Mouse (Mus musculus) MEL (cell line): ENCODE data around the gene Erc1. TPM values are rescaled to one million over a fixed set of nuclear protein-coding genes. Genes with fewer than 3 reads are reported as not detected.
A peak's percentile ranks its signal among the peaks of the same experiment; 100 is the strongest.

Source experiments
- DNase-seq: peaks from one replicate; pipeline ENCODE4 v3.0.0; 2011; ENCODE audit warnings: low read depth, low spot score
- H3K27ac ChIP-seq: 2 replicates; pipeline ENCODE4 v1.5.1; 2012; ENCODE audit warnings: low read depth, mild to moderate bottlenecking, control low read depth, low read length, moderate library complexity; ENCODE audit not compliant: control insufficient read depth
- H3K27me3 ChIP-seq, 2 experiments: fragments of 150-350 bp in 1 of 2; sonication (generic) in 1 of 2; 2 replicates each; pipeline ENCODE4 v1.6.1; 2012; ENCODE audit warnings: low read length in 2 of 2, mild to moderate bottlenecking in 2 of 2, improper control_type of control experiment in 1 of 2, moderate library complexity in 1 of 2; ENCODE audit not compliant: insufficient read depth in 2 of 2, control insufficient read depth in 1 of 2
- H3K36me3 ChIP-seq, 2 experiments: 2 replicates each; pipeline ENCODE4 v1.6.1; 2012 to 2014; ENCODE audit warnings: low read length in 2 of 2, improper control_type of control experiment in 1 of 2, inconsistent platforms in 1 of 2, mild to moderate bottlenecking in 1 of 2; ENCODE audit not compliant: insufficient read depth in 2 of 2, control insufficient read depth in 1 of 2
- H3K4me1 ChIP-seq, 2 experiments: fragments of 150-350 bp in 1 of 2; sonication (generic) in 1 of 2; 2 replicates each; pipeline ENCODE4 v1.6.1; 2012; ENCODE audit warnings: low read length in 2 of 2, improper control_type of control experiment in 1 of 2, mild to moderate bottlenecking in 1 of 2; ENCODE audit not compliant: insufficient read depth in 2 of 2, control insufficient read depth in 1 of 2
- H3K4me3 ChIP-seq, 2 experiments: fragments of 150-350 bp in 1 of 2; sonication (generic) in 1 of 2; 2 replicates each; pipeline ENCODE4 v1.5.1; 2012; ENCODE audit warnings: low read depth in 2 of 2, low read length in 2 of 2, mild to moderate bottlenecking in 2 of 2, moderate library complexity in 2 of 2, control low read depth in 1 of 2, improper control_type of control experiment in 1 of 2; ENCODE audit not compliant: control insufficient read depth in 1 of 2, insufficient read depth in 1 of 2
- H3K79me2 ChIP-seq: 2 replicates; pipeline ENCODE4 v1.6.1; 2012; ENCODE audit warnings: mild to moderate bottlenecking, low read length, moderate library complexity; ENCODE audit not compliant: control insufficient read depth, poor library complexity, insufficient read depth
- H3K9ac ChIP-seq: 2 replicates; pipeline ENCODE4 v1.6.1; 2012; ENCODE audit warnings: low read depth, mild to moderate bottlenecking, control low read depth, low read length, moderate library complexity; ENCODE audit not compliant: control insufficient read depth, poor library complexity, severe bottlenecking
- H3K9me3 ChIP-seq: fragments of 150-350 bp; sonication (generic); replicated peaks from 2 replicates; pipeline ENCODE4 v1.6.1; 2012; ENCODE audit warnings: mild to moderate bottlenecking, low read length, improper control_type of control experiment, moderate library complexity; ENCODE audit not compliant: insufficient read depth
- CTCF ChIP-seq, 3 experiments: IDR thresholded peaks in 2 of 3; conservative IDR thresholded peaks in 1 of 3; 2 replicates each; pipeline ENCODE4 v1.5.1; 2011 to 2012; ENCODE audit warnings: low read length in 3 of 3, low read depth in 2 of 3, mild to moderate bottlenecking in 2 of 3, improper control_type of control experiment in 1 of 3, inconsistent platforms in 1 of 3, mixed read lengths in 1 of 3, moderate library complexity in 1 of 3; ENCODE audit not compliant: control insufficient read depth in 1 of 3, insufficient read depth in 1 of 3, poor library complexity in 1 of 3, severe bottlenecking in 1 of 3
- ELF1 ChIP-seq: IDR thresholded peaks from 2 replicates; pipeline ENCODE4 v1.6.1; 2014; ENCODE audit warnings: low read depth, mild to moderate bottlenecking, inconsistent platforms, low read length, improper control_type of control experiment, moderate library complexity
- EP300 ChIP-seq, 2 experiments: IDR thresholded peaks; 2 replicates each; pipeline ENCODE4 v1.6.1; 2011; ENCODE audit warnings: improper control_type of control experiment in 2 of 2, low read length in 2 of 2, low read depth in 1 of 2, mild to moderate bottlenecking in 1 of 2
- ETS1 ChIP-seq: IDR thresholded peaks from 2 replicates; pipeline ENCODE4 v1.6.1; 2012; ENCODE audit warnings: low read depth, mild to moderate bottlenecking, inconsistent platforms, low read length, improper control_type of control experiment, moderate library complexity
- GATA1 ChIP-seq: IDR thresholded peaks from 2 replicates; pipeline ENCODE4 v1.6.1; 2011; ENCODE audit warnings: low read depth, low read length, improper control_type of control experiment
- HCFC1 ChIP-seq: IDR thresholded peaks from 2 replicates; pipeline ENCODE4 v1.6.1; 2012; ENCODE audit warnings: low read depth, mild to moderate bottlenecking, inconsistent platforms, low read length, improper control_type of control experiment, moderate library complexity
- MAFK ChIP-seq: IDR thresholded peaks from 2 replicates; pipeline ENCODE4 v1.6.1; 2011; ENCODE audit warnings: low read depth, mild to moderate bottlenecking, low read length, improper control_type of control experiment, borderline replicate concordance
- MEF2A ChIP-seq: IDR thresholded peaks from 2 replicates; pipeline ENCODE4 v1.6.1; 2014; ENCODE audit warnings: low read depth, mild to moderate bottlenecking, inconsistent platforms, low read length, improper control_type of control experiment; ENCODE audit not compliant: poor library complexity, insufficient replicate concordance, severe bottlenecking; ENCODE audit errors: extremely low read depth
- MXI1 ChIP-seq: IDR thresholded peaks from 2 replicates; pipeline ENCODE4 v1.6.1; 2011; ENCODE audit warnings: mild to moderate bottlenecking, low read depth, low read length, improper control_type of control experiment
- MYB ChIP-seq: IDR thresholded peaks from 2 replicates; pipeline ENCODE4 v1.6.1; 2011; ENCODE audit warnings: mild to moderate bottlenecking, low read depth, low read length, improper control_type of control experiment
- MYC ChIP-seq: IDR thresholded peaks from 2 replicates; pipeline ENCODE4 v1.6.1; 2011; ENCODE audit warnings: low read depth, mild to moderate bottlenecking, low read length, improper control_type of control experiment, moderate library complexity
- NELFE ChIP-seq: IDR thresholded peaks from 2 replicates; pipeline ENCODE4 v1.6.1; 2011; ENCODE audit warnings: low read depth, low read length, improper control_type of control experiment
- NRF1 ChIP-seq: IDR thresholded peaks from 2 replicates; pipeline ENCODE4 v1.6.1; 2014; ENCODE audit warnings: low read depth, mild to moderate bottlenecking, inconsistent platforms, low read length, improper control_type of control experiment, moderate library complexity; ENCODE audit not compliant: poor library complexity, insufficient read depth, severe bottlenecking
- POLR2AphosphoS2 ChIP-seq: IDR thresholded peaks from 2 replicates; pipeline ENCODE4 v1.6.1; 2011; ENCODE audit warnings: low read length, improper control_type of control experiment
- RCOR1 ChIP-seq: IDR thresholded peaks from 2 replicates; pipeline ENCODE4 v1.6.1; 2012; ENCODE audit warnings: low read depth, mild to moderate bottlenecking, inconsistent platforms, low read length, improper control_type of control experiment
- SIN3A ChIP-seq: IDR thresholded peaks from 2 replicates; pipeline ENCODE4 v1.6.1; 2012; ENCODE audit warnings: low read length, improper control_type of control experiment, inconsistent platforms
- TAL1 ChIP-seq: IDR thresholded peaks from 2 replicates; pipeline ENCODE4 v1.6.1; 2012; ENCODE audit warnings: mild to moderate bottlenecking, inconsistent platforms, low read length, moderate library complexity, mixed read lengths
- TBP ChIP-seq: IDR thresholded peaks from 2 replicates; pipeline ENCODE4 v1.8.0; 2011; ENCODE audit warnings: low read depth, low read length, improper control_type of control experiment
- TCF12 ChIP-seq: IDR thresholded peaks from 2 replicates; pipeline ENCODE4 v1.6.1; 2014; ENCODE audit warnings: low read depth, mild to moderate bottlenecking, inconsistent platforms, low read length, improper control_type of control experiment, moderate library complexity
- UBTF ChIP-seq: IDR thresholded peaks from 2 replicates; pipeline ENCODE4 v1.6.1; 2012; ENCODE audit warnings: low read depth, mild to moderate bottlenecking, inconsistent platforms, low read length, improper control_type of control experiment, moderate library complexity, borderline replicate concordance; ENCODE audit not compliant: insufficient read depth
- ZC3H11A ChIP-seq: IDR thresholded peaks from 2 replicates; pipeline ENCODE4 v1.6.1; 2012; ENCODE audit warnings: low read depth, mild to moderate bottlenecking, inconsistent platforms, low read length, improper control_type of control experiment
- polyA plus RNA-seq, 2 experiments: library from polyadenylated mRNA; stranded (reverse) in 1 of 2; unstranded in 1 of 2; fragments of >175 nt in 1 of 2; fragments of >200 nt in 1 of 2; gene quantifications; 2 replicates each; pipeline versions ENCODE4 v1.2.1 to v1.2.4; 2012; ENCODE audit warnings: low replicate concordance in 2 of 2, low read depth in 1 of 2; ENCODE audit not compliant: insufficient read length in 2 of 2, insufficient read depth in 1 of 2, missing spikeins in 1 of 2
- total RNA-seq: library from RNA; depleted of rRNA; stranded (reverse); fragments of 300-350 nt; gene quantifications from 2 replicates; pipeline ENCODE4 v1.2.3, GENCODE M21; 2012

Gene Erc1
- total and polyA plus RNA-seq, 3 experiments = 3.8 to 79.9 (median 9.4) TPM

- H3K27ac ChIP-seq = no peak overlapping the region
- H3K4me3 ChIP-seq = peak overlapping the region in 1 of 2 experiments; percentile 18; a peak in 1 of 4 replicates
- peak; percentile 87 for DNase-seq
- no peaks in the 10 kb centered on the region for H3K9me3 ChIP-seq
- H3K27me3 ChIP-seq = no peaks in the 10 kb centered on the region
- TF ChIP-seq MAFK (0 out of 2 replicates have a peak, but pooled peaks have one; percentile 15), TCF12 (peak; percentile 56; the same call in 1 of the 2 replicates), SIN3A (peak; percentile 57), UBTF (no peak), EP300 (IDR thresholded peaks at IDR 0.05; ENCODE audit: low read depth in 1 of 2, low read length in 2 of 2) (peak; percentile 55 to 72), NELFE (no peak), ETS1 (peak; percentile 76), ELF1 (peak; percentile 41; the same call in 1 of the 2 replicates), MEF2A (peak; percentile 94), ZC3H11A (peak; percentile 7; the same call in 1 of the 2 replicates), RCOR1 (peak; percentile 62), MYC (no peak), NRF1 (no peak), TAL1 (no peak), CTCF (IDR thresholded peaks at IDR 0.05 in 2 of 3, conservative IDR thresholded peaks at IDR 0.05 in 1 of 3; ENCODE audit: control insufficient read depth in 1 of 3, insufficient read depth in 1 of 3, low read depth in 2 of 3, low read length in 3 of 3, poor library complexity in 1 of 3, severe bottlenecking in 1 of 3) (no peak), MXI1 (no peak), MYB (peak; percentile 36; the same call in 1 of the 2 replicates), GATA1 (peak; percentile 13; the same call in 1 of the 2 replicates), HCFC1 (0 out of 2 replicates have a peak, but pooled peaks have one; percentile 19), TBP (no peak), POLR2AphosphoS2 (no peak)
- no peak overlapping the region for H3K9ac ChIP-seq
- peaks cover 12 to 40% of the 10 kb centered on the region in 2 experiments for H3K4me1 ChIP-seq
- H3K79me2 ChIP-seq = no peaks in the 10 kb centered on the region
- peaks cover 0 to 43% of the 10 kb centered on the region in 2 experiments; a peak in 2 of 4 replicates for H3K36me3 ChIP-seq
These were observed 134.0 kb downstream of the Erc1 start for GRCm38 (mm10) chr6:119713961-119714360.
